Mouse (Mus musculus) heart, embryonic 14.5 days (tissue): ENCODE measurements around the gene Endov. TPM values are rescaled to one million over a fixed set of nuclear protein-coding genes. Genes with fewer than 3 reads are reported as not detected.

Experiments used
- ATAC-seq: fragments of 200-750 bp; cut with Nextera tagmentation; 2 replicates; pipeline ENCODE4 v1.8.0; 2017; ENCODE audit warnings: low read depth, moderate TSS enrichment; ENCODE audit not compliant: insufficient number of reproducible peaks, insufficient read depth, low FRiP score
- H3K27ac ChIP-seq, 2 experiments: fragments of 200-500 bp in 1 of 2; fragments of 300-500 bp in 1 of 2; sonication (generic) in 1 of 2; replicated peaks in 1 of 2; 2 replicates each; pipeline ENCODE4 v1.5.1; 2012 to 2014; ENCODE audit warnings: low read depth in 2 of 2, low read length in 2 of 2, control low read depth in 1 of 2, mild to moderate bottlenecking in 1 of 2, mixed read lengths in 1 of 2; ENCODE audit not compliant: control insufficient read depth in 1 of 2, insufficient read depth in 1 of 2
- H3K27me3 ChIP-seq: fragments of 300-500 bp; sonication (generic); 2 replicates; pipeline ENCODE4 v1.6.1; 2014; ENCODE audit warnings: mild to moderate bottlenecking, low read length, control low read depth; ENCODE audit not compliant: control insufficient read depth, insufficient read depth
- H3K36me3 ChIP-seq: fragments of 300-500 bp; sonication (generic); 2 replicates; pipeline ENCODE4 v1.6.1; 2014; ENCODE audit warnings: mild to moderate bottlenecking, control low read depth, low read length, mixed read lengths; ENCODE audit not compliant: control insufficient read depth, insufficient read depth
- H3K4me1 ChIP-seq, 2 experiments: fragments of 200-500 bp in 1 of 2; fragments of 300-500 bp in 1 of 2; sonication (generic) in 1 of 2; 2 replicates each; pipeline ENCODE4 v1.6.1; 2012 to 2014; ENCODE audit warnings: low read length in 2 of 2, control low read depth in 1 of 2, mixed read lengths in 1 of 2; ENCODE audit not compliant: control insufficient read depth in 2 of 2, insufficient read depth in 2 of 2
- H3K4me2 ChIP-seq: fragments of 300-500 bp; sonication (generic); 2 replicates; pipeline ENCODE4 v1.6.1; 2014; ENCODE audit warnings: mild to moderate bottlenecking, low read length
- H3K4me3 ChIP-seq, 2 experiments: fragments of 200-500 bp in 1 of 2; fragments of 300-500 bp in 1 of 2; sonication (generic) in 1 of 2; 2 replicates each; pipeline ENCODE4 v1.5.1; 2012 to 2014; ENCODE audit warnings: low read length in 2 of 2, mild to moderate bottlenecking in 2 of 2, control low read depth in 1 of 2, low read depth in 1 of 2, moderate library complexity in 1 of 2; ENCODE audit not compliant: control insufficient read depth in 1 of 2, insufficient read depth in 1 of 2
- H3K9ac ChIP-seq: fragments of 300-500 bp; sonication (generic); 2 replicates; pipeline ENCODE4 v1.6.1; 2014; ENCODE audit warnings: mild to moderate bottlenecking, low read length
- H3K9me3 ChIP-seq: fragments of 300-500 bp; sonication (generic); 2 replicates; pipeline ENCODE4 v1.6.1; 2016; ENCODE audit warnings: low read length, control low read depth; ENCODE audit not compliant: control insufficient read depth
- WGBS: fragments of 180-500 bp; shearing (Covaris S2); extraction: QIAGEN DNeasy Blood & Tissue Kit; methylation state at CpG from one replicate; pipeline ENCODE4 v1.1.7; 2014; 5-methylcytosine and 5-hydroxymethylcytosine counted together
- polyA plus RNA-seq: library from polyadenylated mRNA; unstranded; fragments of >200 nt; fragmentation: Nextera tagmentation; extraction: Ambion mirVana; gene quantifications from 2 replicates; pipeline ENCODE4 v1.2.1, GENCODE M21; 2014

Gene Endov
- polyA plus RNA-seq, 1 experiment from 2014 or later: 9.1 TPM

- H3K9me3 ChIP-seq: no peaks in the 10 kb centered on the region
- no peaks in the 10 kb centered on the region for H3K36me3 ChIP-seq
- H3K27ac ChIP-seq: 0 out of 4 replicates have a peak overlapping the region, but pooled peaks of 1 of the 2 experiments have one; percentile 17
- no peak overlapping the region for H3K4me3 ChIP-seq
- peaks cover 8 to 15% of the 10 kb centered on the region in 2 experiments; a peak in 3 of 4 replicates for H3K4me1 ChIP-seq
- ATAC-seq: no peak
- WGBS: 68% methylated on average over 9 of the region's 9 CpGs
- no peak overlapping the region for H3K4me2 ChIP-seq
- H3K9ac ChIP-seq: no peak overlapping the region
- H3K27me3 ChIP-seq: peaks cover 55% of the 10 kb centered on the region
These were observed 62.0 kb downstream of the Endov start for GRCm38 (mm10) chr11:119552902-119553802.

GRCm38 (mm10) chr11:119554706-119555105 is 63.6 kb downstream of the Endov start:
- Histone ChIP-seq H3K27me3 (peaks cover 39% of the 10 kb centered on the region), H3K9me3 (no peaks in the 10 kb centered on the region), H3K4me2 (no peak overlapping the region), H3K27ac (no peak overlapping the region), H3K9ac (no peak overlapping the region), H3K4me3 (no peak overlapping the region), H3K4me1 (peaks cover 10 to 12% of the 10 kb centered on the region in 2 experiments; a peak in 3 of 4 replicates), H3K36me3 (no peaks in the 10 kb centered on the region)
- ATAC-seq: no peak
- WGBS: 72% methylated on average over 7 of the region's 7 CpGs

GRCm38 (mm10) chr11:119555170-119555569 is 64.0 kb downstream of the Endov start:
- Histone ChIP-seq H3K36me3 (no peaks in the 10 kb centered on the region), H3K9ac (no peak overlapping the region), H3K4me2 (no peak overlapping the region), H3K9me3 (no peaks in the 10 kb centered on the region), H3K27me3 (peaks cover 35% of the 10 kb centered on the region), H3K4me1 (peaks cover 10 to 13% of the 10 kb centered on the region in 2 experiments; a peak in 3 of 4 replicates), H3K27ac (no peak overlapping the region), H3K4me3 (no peak overlapping the region)
- ATAC-seq: no peak
- WGBS: 71% methylated on average over 7 of the region's 7 CpGs

GRCm38 (mm10) chr11:119557940-119558869 is 67.1 kb downstream of the Endov start:
- Histone ChIP-seq H3K27ac (no peak overlapping the region), H3K9ac (no peak overlapping the region), H3K9me3 (no peaks in the 10 kb centered on the region), H3K4me3 (no peak overlapping the region), H3K4me2 (no peak overlapping the region), H3K36me3 (no peaks in the 10 kb centered on the region), H3K4me1 (peaks cover 12 to 13% of the 10 kb centered on the region in 2 experiments; a peak in 3 of 4 replicates), H3K27me3 (peaks cover 20% of the 10 kb centered on the region)
- no peak for ATAC-seq
- 49% methylated on average over 15 of the region's 17 CpGs for WGBS

- 13% methylated on average over 8 of the region's 9 CpGs for WGBS
- peak; percentile 10; the same call in 1 of the 2 replicates for ATAC-seq
- Histone ChIP-seq H3K27me3 (peaks cover 17% of the 10 kb centered on the region), H3K9me3 (no peaks in the 10 kb centered on the region), H3K4me1 (peaks cover 12 to 13% of the 10 kb centered on the region in 2 experiments; a peak in 3 of 4 replicates), H3K36me3 (no peaks in the 10 kb centered on the region), H3K4me3 (no peak overlapping the region), H3K27ac (0 out of 4 replicates have a peak overlapping the region, but pooled peaks of 1 of the 2 experiments have one; percentile 14), H3K4me2 (peak overlapping the region; percentile 18; the same call in 1 of the 2 replicates), H3K9ac (no peak overlapping the region)
These were observed 67.9 kb downstream of the Endov start for GRCm38 (mm10) chr11:119558870-119559610.
